Mouse (Mus musculus): ENCODE measurements at regions not wholly inside any gene's neighbourhood (a gene's known extent, or its start where the extent isn't known, plus 50 kb on each side); places are given as distances from the start of the nearest gene placed in this dataset.

DNA sequence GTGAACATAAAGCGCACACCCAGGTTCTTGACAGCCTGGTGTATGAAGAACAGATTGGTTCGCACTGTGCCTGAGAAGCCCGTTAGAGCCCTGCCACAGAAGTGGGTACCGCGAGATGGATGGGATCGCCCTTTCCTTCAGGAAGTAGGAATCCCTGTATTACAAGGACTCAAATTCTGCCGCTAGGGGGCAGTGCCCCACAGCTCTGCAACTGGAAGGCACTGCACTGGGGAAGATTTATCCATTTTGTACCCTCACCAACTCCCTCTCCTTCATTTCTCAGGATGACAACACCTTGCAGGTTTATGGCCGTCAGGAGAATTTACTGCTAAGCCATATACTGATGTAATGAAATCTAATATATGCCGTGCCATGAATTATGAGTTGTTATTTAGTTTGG, 1094.1 kb upstream of the 2610301B20Rik start:
- H3K27ac ChIP-seq: no peak overlapping the region
- WGBS: 25% methylated on average over 9 of the region's 9 CpGs
- H3K36me3 ChIP-seq: no peaks in the 10 kb centered on the region
- no peaks in the 10 kb centered on the region for H3K9me3 ChIP-seq
- ATAC-seq (ENCODE audit: low FRiP score, low read depth): peak; percentile 61; the same call in 1 of the 2 replicates
- H3K4me1 ChIP-seq: no peaks in the 10 kb centered on the region
- no peak overlapping the region for H3K9ac ChIP-seq
- no peak overlapping the region for H3K4me2 ChIP-seq (replicated peaks)
- no peak overlapping the region for H3K4me3 ChIP-seq
- H3K27me3 ChIP-seq: peaks cover 25% of the 10 kb centered on the region

DNA sequence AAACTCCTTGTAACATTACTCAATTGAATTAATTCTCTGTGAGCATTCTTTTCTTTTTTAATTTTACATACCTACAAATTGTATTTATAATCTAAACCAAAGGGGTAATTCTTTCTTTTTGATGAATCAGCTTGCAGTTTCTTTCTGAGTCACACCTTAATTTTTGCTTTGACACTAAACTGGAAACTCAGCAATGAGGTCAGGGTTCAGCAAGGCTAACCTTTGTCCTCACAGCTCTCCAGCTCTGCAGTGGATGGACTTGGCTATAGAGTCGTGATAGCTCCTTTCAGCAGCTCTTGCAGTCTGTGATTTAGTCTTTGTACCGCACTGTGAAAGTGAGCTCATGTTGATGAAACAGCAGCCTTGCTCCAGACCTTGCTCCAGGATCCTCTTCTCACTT, 1093.0 kb upstream of the 2610301B20Rik start:
- H3K27me3 ChIP-seq: peaks cover 27% of the 10 kb centered on the region
- no peaks in the 10 kb centered on the region for H3K4me1 ChIP-seq
- no peak for ATAC-seq (ENCODE audit: low FRiP score, low read depth)
- H3K4me3 ChIP-seq: no peak overlapping the region
- H3K4me2 ChIP-seq (replicated peaks): no peak overlapping the region
- H3K36me3 ChIP-seq: no peaks in the 10 kb centered on the region
- no peak overlapping the region for H3K9ac ChIP-seq
- no peak overlapping the region for H3K27ac ChIP-seq
- 67% methylated on average over 2 of the region's 2 CpGs for WGBS
- no peaks in the 10 kb centered on the region for H3K9me3 ChIP-seq

DNA sequence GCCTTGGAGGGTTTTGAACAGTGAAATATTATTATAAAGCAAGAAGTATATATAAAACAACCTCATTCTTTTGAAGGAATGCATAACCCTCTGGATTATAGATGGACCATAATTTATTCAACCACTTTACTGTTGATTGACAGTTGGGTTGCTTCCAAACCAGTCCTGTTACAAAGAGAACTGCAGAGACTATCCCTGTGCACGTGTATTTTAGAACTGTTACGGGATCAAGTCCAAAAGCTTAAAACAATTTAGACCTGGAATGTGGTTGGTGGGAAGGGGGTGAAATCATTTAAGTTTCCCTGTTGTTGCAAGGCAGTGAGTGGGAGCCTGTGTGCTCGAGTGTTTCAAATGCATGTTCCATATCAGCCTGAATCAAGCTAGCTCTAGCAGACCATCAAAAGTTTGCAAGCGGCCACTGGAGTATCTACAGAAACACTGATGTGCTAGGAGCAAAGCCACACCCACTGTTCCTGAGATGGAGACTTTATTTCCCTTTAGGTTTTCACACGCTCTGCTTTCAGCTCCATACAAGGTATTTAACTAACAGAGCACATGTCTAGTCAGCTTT, 1086.4 kb upstream of the 2610301B20Rik start:
- Histone ChIP-seq H3K4me1 (0 out of 2 replicates have a peak, but pooled peaks cover 5% of the 10 kb centered on the region), H3K9me3 (no peaks in the 10 kb centered on the region), H3K27me3 (peaks cover 15% of the 10 kb centered on the region), H3K4me2 (replicated peaks) (no peak overlapping the region), H3K36me3 (no peaks in the 10 kb centered on the region), H3K9ac (no peak overlapping the region), H3K27ac (no peak overlapping the region), H3K4me3 (no peak overlapping the region)
- 0 out of 2 replicates have a peak, but pooled peaks have one; percentile 19 for ATAC-seq (ENCODE audit: low FRiP score, low read depth)
- 56% methylated on average over 5 of the region's 5 CpGs for WGBS

DNA sequence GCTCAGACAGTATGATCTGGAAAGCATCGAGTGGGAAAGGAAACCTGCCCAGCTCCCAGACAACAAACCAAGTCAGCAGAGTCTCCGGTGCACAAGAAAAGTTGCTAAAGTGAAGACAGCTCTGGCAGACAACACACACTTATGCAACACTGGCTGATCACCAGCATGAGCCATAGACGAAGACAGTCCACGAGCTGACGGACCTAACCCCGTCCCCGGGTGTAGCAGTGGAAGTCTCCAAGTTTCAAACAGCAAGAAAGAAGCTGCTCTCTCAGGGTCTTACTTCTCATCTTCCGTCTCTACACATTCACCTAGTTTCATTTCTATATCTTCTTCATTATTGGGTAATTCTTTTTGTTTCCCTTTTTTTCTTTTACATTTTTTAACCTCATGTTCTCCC, 1083.8 kb upstream of the 2610301B20Rik start:
- no peak for ATAC-seq (ENCODE audit: low FRiP score, low read depth)
- Histone ChIP-seq H3K27me3 (peaks cover 11% of the 10 kb centered on the region), H3K4me1 (0 out of 2 replicates have a peak, but pooled peaks cover 5% of the 10 kb centered on the region), H3K27ac (no peak overlapping the region), H3K4me2 (replicated peaks) (no peak overlapping the region), H3K9me3 (no peaks in the 10 kb centered on the region), H3K4me3 (no peak overlapping the region), H3K36me3 (no peaks in the 10 kb centered on the region), H3K9ac (no peak overlapping the region)
- 89% methylated on average over 8 of the region's 8 CpGs for WGBS
